Mouse (Mus musculus): ENCODE results near the gene Nup37. TPM values are rescaled to one million over a fixed set of nuclear protein-coding genes. Genes with fewer than 3 reads are reported as not detected.
A peak's percentile ranks its signal among the peaks of the same experiment; 100 is the strongest.

Gene Nup37
- polyA plus RNA-seq, 1 experiment, result 1.5 TPM

GRCm38 (mm10) chr10:88201650-88202049 lies 54.9 kb downstream of the Nup37 start:
- WGBS, result 64% methylated on average over 13 of the region's 13 CpGs
- H3K27ac ChIP-seq (ENCODE audit: insufficient read depth, low read depth, low read length), result peak overlapping the region; percentile 18; the same call in 1 of the 2 replicates
- H3K36me3 ChIP-seq (ENCODE audit: control insufficient read depth, insufficient read depth, low read length), result peaks cover 8% of the 10 kb centered on the region
- H3K27me3 ChIP-seq (ENCODE audit: control insufficient read depth, insufficient read depth, low read length), result no peaks in the 10 kb centered on the region
- H3K4me3 ChIP-seq (ENCODE audit: low read depth, low read length), result peak overlapping the region; percentile 87
- TF ChIP-seq POLR2A (IDR thresholded peaks at IDR 0.05; ENCODE audit: low read depth, low read length) (no peak), CTCF (IDR thresholded peaks at IDR 0.05; ENCODE audit: extremely low read depth, insufficient read length, insufficient replicate concordance, low read depth, low read length) (no peak)
- H3K4me1 ChIP-seq (ENCODE audit: control insufficient read depth, insufficient read depth, insufficient read length, low read length), result peaks cover 6% of the 10 kb centered on the region; the same call in 1 of the 2 replicates

- Histone ChIP-seq H3K4me3 (ENCODE audit: low read depth, low read length) (no peak overlapping the region), H3K27me3 (ENCODE audit: control insufficient read depth, insufficient read depth, low read length) (no peaks in the 10 kb centered on the region), H3K27ac (ENCODE audit: insufficient read depth, low read depth, low read length) (no peak overlapping the region), H3K36me3 (ENCODE audit: control insufficient read depth, insufficient read depth, low read length) (peaks cover 8% of the 10 kb centered on the region), H3K4me1 (ENCODE audit: control insufficient read depth, insufficient read depth, insufficient read length, low read length) (peaks cover 6% of the 10 kb centered on the region; the same call in 1 of the 2 replicates)
- TF ChIP-seq POLR2A (IDR thresholded peaks at IDR 0.05; ENCODE audit: low read depth, low read length) (no peak), CTCF (IDR thresholded peaks at IDR 0.05; ENCODE audit: extremely low read depth, insufficient read length, insufficient replicate concordance, low read depth, low read length) (no peak)
- 83% methylated on average over 8 of the region's 8 CpGs for WGBS
Measured at GRCm38 (mm10) chr10:88202581-88202980, 55.8 kb downstream of the Nup37 start.

DNA sequence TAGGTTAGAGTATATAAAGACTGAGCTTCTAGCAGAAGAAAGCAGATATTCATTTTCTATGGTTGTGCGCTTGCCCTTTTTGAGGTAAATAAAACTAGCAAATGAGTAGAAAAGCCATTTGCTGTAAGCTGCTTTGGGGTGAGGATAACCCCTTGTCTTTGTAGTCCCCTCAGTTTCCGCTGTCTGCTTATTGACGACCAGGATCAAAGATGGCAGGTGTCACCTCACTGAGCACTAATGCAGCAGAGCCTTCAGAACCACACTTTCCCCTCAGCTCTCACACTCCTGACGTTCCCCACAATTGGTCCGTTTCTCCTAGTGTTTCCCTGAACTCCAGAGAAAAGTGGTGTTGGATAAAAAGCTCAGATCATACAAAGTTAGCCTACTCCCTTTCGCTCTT lies 56.4 kb downstream of the Nup37 start:
- no peak overlapping the region for H3K27ac ChIP-seq (ENCODE audit: insufficient read depth, low read depth, low read length)
- TF ChIP-seq POLR2A (IDR thresholded peaks at IDR 0.05; ENCODE audit: low read depth, low read length) (no peak), CTCF (IDR thresholded peaks at IDR 0.05; ENCODE audit: extremely low read depth, insufficient read length, insufficient replicate concordance, low read depth, low read length) (no peak)
- peaks cover 6% of the 10 kb centered on the region; the same call in 1 of the 2 replicates for H3K4me1 ChIP-seq (ENCODE audit: control insufficient read depth, insufficient read depth, insufficient read length, low read length)
- H3K27me3 ChIP-seq (ENCODE audit: control insufficient read depth, insufficient read depth, low read length), result no peaks in the 10 kb centered on the region
- 97% methylated on average over 6 of the region's 6 CpGs for WGBS
- no peak overlapping the region for H3K4me3 ChIP-seq (ENCODE audit: low read depth, low read length)
- H3K36me3 ChIP-seq (ENCODE audit: control insufficient read depth, insufficient read depth, low read length), result peaks cover 8% of the 10 kb centered on the region

GRCm38 (mm10) chr10:88212644-88213043 lies 65.9 kb downstream of the Nup37 start:
- H3K36me3 ChIP-seq (ENCODE audit: control insufficient read depth, insufficient read depth, low read length), result peaks cover 7% of the 10 kb centered on the region
- H3K4me3 ChIP-seq (ENCODE audit: low read depth, low read length), result no peak overlapping the region
- no peaks in the 10 kb centered on the region for H3K27me3 ChIP-seq (ENCODE audit: control insufficient read depth, insufficient read depth, low read length)
- TF ChIP-seq CTCF (IDR thresholded peaks at IDR 0.05; ENCODE audit: extremely low read depth, insufficient read length, insufficient replicate concordance, low read depth, low read length), result no peak
- TF ChIP-seq POLR2A (IDR thresholded peaks at IDR 0.05; ENCODE audit: low read depth, low read length), result no peak
- WGBS, result 94% methylated on average over 5 of the region's 5 CpGs
- H3K4me1 ChIP-seq (ENCODE audit: control insufficient read depth, insufficient read depth, insufficient read length, low read length), result no peaks in the 10 kb centered on the region
- no peak overlapping the region for H3K27ac ChIP-seq (ENCODE audit: insufficient read depth, low read depth, low read length)

- Histone ChIP-seq H3K36me3 (ENCODE audit: control insufficient read depth, insufficient read depth, low read length) (peaks cover 15% of the 10 kb centered on the region), H3K4me1 (ENCODE audit: control insufficient read depth, insufficient read depth, insufficient read length, low read length) (no peaks in the 10 kb centered on the region), H3K4me3 (ENCODE audit: low read depth, low read length) (no peak overlapping the region), H3K27ac (ENCODE audit: insufficient read depth, low read depth, low read length) (no peak overlapping the region), H3K27me3 (ENCODE audit: control insufficient read depth, insufficient read depth, low read length) (no peaks in the 10 kb centered on the region)
- WGBS, result 89% methylated on average over 20 of the region's 20 CpGs
- TF ChIP-seq POLR2A (IDR thresholded peaks at IDR 0.05; ENCODE audit: low read depth, low read length) (no peak), CTCF (IDR thresholded peaks at IDR 0.05; ENCODE audit: extremely low read depth, insufficient read length, insufficient replicate concordance, low read depth, low read length) (no peak)
Measured at GRCm38 (mm10) chr10:88214800-88215514, 68.2 kb downstream of the Nup37 start.

DNA sequence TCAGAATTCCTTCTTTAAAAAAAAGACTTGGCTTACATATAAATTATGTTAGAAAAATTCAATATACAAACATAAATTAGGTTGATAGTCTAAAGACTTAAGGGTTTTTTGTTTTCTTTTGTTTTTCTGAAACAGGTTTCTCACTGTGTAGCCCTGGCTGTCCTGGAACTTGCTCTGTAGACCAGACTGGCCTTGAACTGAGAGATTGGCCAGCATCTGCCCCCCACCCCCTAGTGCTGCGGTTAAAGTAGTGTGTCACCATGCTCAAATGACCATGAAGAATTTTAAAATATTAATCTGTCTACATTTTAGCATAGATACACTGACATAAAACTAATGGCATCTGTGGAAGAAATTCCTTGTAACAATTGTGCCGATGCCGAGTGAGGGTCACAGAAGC lies 71.4 kb downstream of the Nup37 start:
- H3K36me3 ChIP-seq (ENCODE audit: control insufficient read depth, insufficient read depth, low read length), result peaks cover 31% of the 10 kb centered on the region
- no peaks in the 10 kb centered on the region for H3K27me3 ChIP-seq (ENCODE audit: control insufficient read depth, insufficient read depth, low read length)
- H3K27ac ChIP-seq (ENCODE audit: insufficient read depth, low read depth, low read length), result no peak overlapping the region
- WGBS, result 99% methylated on average over 3 of the region's 3 CpGs
- no peak for TF ChIP-seq POLR2A (IDR thresholded peaks at IDR 0.05; ENCODE audit: low read depth, low read length)
- no peak for TF ChIP-seq CTCF (IDR thresholded peaks at IDR 0.05; ENCODE audit: extremely low read depth, insufficient read length, insufficient replicate concordance, low read depth, low read length)
- no peaks in the 10 kb centered on the region for H3K4me1 ChIP-seq (ENCODE audit: control insufficient read depth, insufficient read depth, insufficient read length, low read length)
- H3K4me3 ChIP-seq (ENCODE audit: low read depth, low read length), result no peak overlapping the region

DNA sequence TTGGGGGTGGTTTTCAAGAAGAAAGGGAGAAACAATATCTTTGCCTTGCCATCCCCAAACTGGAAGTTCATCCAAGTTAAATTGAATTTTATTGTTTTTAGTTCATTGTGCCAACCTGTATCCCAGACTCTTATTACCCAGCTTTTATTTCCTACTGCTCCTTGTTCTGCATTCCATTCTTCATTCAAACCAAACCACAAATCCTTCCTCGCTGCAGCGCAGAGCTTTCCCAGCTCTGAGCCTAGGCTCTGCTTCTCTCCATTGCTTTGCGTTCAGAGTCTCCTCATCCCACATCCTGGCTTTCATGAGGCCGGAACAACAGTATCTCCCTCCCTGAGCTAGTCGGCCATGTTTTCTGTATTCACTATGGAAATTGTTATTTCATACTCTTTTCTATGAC lies 74.9 kb downstream of the Nup37 start:
- TF ChIP-seq CTCF (IDR thresholded peaks at IDR 0.05; ENCODE audit: extremely low read depth, insufficient read length, insufficient replicate concordance, low read depth, low read length) (no peak), POLR2A (IDR thresholded peaks at IDR 0.05; ENCODE audit: low read depth, low read length) (no peak)
- H3K27ac ChIP-seq (ENCODE audit: insufficient read depth, low read depth, low read length), result no peak overlapping the region
- H3K36me3 ChIP-seq (ENCODE audit: control insufficient read depth, insufficient read depth, low read length), result peaks cover 37% of the 10 kb centered on the region
- no peaks in the 10 kb centered on the region for H3K4me1 ChIP-seq (ENCODE audit: control insufficient read depth, insufficient read depth, insufficient read length, low read length)
- 96% methylated on average over 5 of the region's 5 CpGs for whole genome bisulfite sequencing
- H3K27me3 ChIP-seq (ENCODE audit: control insufficient read depth, insufficient read depth, low read length), result no peaks in the 10 kb centered on the region
- no peak overlapping the region for H3K4me3 ChIP-seq (ENCODE audit: low read depth, low read length)

All from small intestine, adult 2 months (tissue).